Mouse (Mus musculus): ENCODE data around the gene Ddx55.
A peak's percentile ranks its signal among the peaks of the same experiment; 100 is the strongest.
"Not testable (repeated sequence)": the region's sequence is repeated elsewhere in the genome, so short reads cannot be mapped to it uniquely, and the experiment has no call there.

Ddx55 gene

GRCm38 (mm10) chr5:124538813-124539792 lies 13.6 kb upstream of the Ddx55 start:
- peak; percentile 92 for DNase-seq

GRCm38 (mm10) chr5:124539905-124540304 lies 12.8 kb upstream of the Ddx55 start:
- no peak for DNase-seq

- peak; percentile 97 for DNase-seq
Observed at GRCm38 (mm10) chr5:124540383-124540786, 12.3 kb upstream of the Ddx55 start, which contains the start of gene Tmed2. Gene Tmed2, plus strand, starts transcription at chr5:124540695.

- peak; percentile 74 for DNase-seq
Observed at GRCm38 (mm10) chr5:124540905-124541601, 11.6 kb upstream of the Ddx55 start.

- no peak for DNase-seq
Observed at GRCm38 (mm10) chr5:124541602-124541973, 11.1 kb upstream of the Ddx55 start.

- DNase-seq = not testable (repeated sequence)
Observed at GRCm38 (mm10) chr5:124550737-124551136, 1.9 kb upstream of the Ddx55 start.

GRCm38 (mm10) chr5:124551349-124552093 lies 1.1 kb upstream of the Ddx55 start:
- not testable (repeated sequence) for DNase-seq

- DNase-seq = no peak
Observed at GRCm38 (mm10) chr5:124552094-124552472, 581 bp upstream of the Ddx55 start.

- no peak for DNase-seq
Observed at GRCm38 (mm10) chr5:124553607-124554006, 943 bp downstream of the Ddx55 start.

- DNase-seq = no peak
Observed at GRCm38 (mm10) chr5:124555145-124555544, 2.5 kb downstream of the Ddx55 start.

- DNase-seq = no peak
Observed at GRCm38 (mm10) chr5:124571068-124571467, 18.4 kb downstream of the Ddx55 start.

- DNase-seq = no peak
Observed at GRCm38 (mm10) chr5:124575467-124575866, 22.8 kb downstream of the Ddx55 start.

GRCm38 (mm10) chr5:124578633-124579317 lies 26.1 kb downstream of the Ddx55 start, which contains the start of the genes Eif2b1 and Gtf2h3:
Gene Eif2b1, minus strand, starts transcription at chr5:124579131.
Gene Gtf2h3, plus strand, starts transcription at chr5:124579140.
- DNase-seq = peak; percentile 94

- peak; percentile 61 for DNase-seq
Observed at GRCm38 (mm10) chr5:124582515-124582914, 29.9 kb downstream of the Ddx55 start.

GRCm38 (mm10) chr5:124592768-124593167 lies 40.1 kb downstream of the Ddx55 start:
- DNase-seq = no peak

- DNase-seq = peak; percentile 99
Observed at GRCm38 (mm10) chr5:124598224-124599174, 45.8 kb downstream of the Ddx55 start.

- DNase-seq = not testable (repeated sequence)
Observed at GRCm38 (mm10) chr5:124599726-124600125, 47.1 kb downstream of the Ddx55 start.

GRCm38 (mm10) chr5:124602349-124602748 lies 49.7 kb downstream of the Ddx55 start:
- peak; percentile 65 for DNase-seq

- no peak for DNase-seq
Observed at GRCm38 (mm10) chr5:124604296-124604695, 51.6 kb downstream of the Ddx55 start.

GRCm38 (mm10) chr5:124605041-124605622 lies 52.5 kb downstream of the Ddx55 start:
- no peak for DNase-seq

GRCm38 (mm10) chr5:124610965-124611364 lies 58.3 kb downstream of the Ddx55 start:
- no peak for DNase-seq
